Mouse (Mus musculus) spleen, adult 12 weeks (tissue): ENCODE results near the gene Cat.

Source experiments
- DNase-seq: peaks from one replicate; pipeline ENCODE4 v3.0.0; 2022; ENCODE audit warnings: low spot score

Cat gene

GRCm38 (mm10) chr2:103477456-103477855, 7.5 kb downstream of the Cat start:
- no peak for DNase-seq

DNA sequence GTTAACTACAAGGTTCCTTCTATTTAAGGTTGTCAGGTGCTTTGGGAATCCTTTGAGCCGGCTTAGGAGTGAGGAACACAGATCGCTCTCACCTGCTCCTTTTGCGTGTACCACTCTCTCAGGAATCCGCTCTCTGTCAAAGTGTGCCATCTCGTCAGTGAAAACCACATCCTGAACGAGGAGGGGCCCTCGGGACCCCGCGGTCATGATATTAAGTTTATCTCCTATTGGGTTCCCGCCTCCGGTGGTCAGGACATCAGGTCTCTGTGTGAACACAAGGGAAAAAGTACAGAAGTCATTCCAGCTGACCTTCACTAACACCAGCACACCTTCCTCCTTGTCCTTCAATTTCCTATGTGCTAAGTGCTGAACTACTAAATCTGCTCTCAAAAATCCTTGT, 8.3 kb downstream of the Cat start:
- DNase-seq: no peak

DNA sequence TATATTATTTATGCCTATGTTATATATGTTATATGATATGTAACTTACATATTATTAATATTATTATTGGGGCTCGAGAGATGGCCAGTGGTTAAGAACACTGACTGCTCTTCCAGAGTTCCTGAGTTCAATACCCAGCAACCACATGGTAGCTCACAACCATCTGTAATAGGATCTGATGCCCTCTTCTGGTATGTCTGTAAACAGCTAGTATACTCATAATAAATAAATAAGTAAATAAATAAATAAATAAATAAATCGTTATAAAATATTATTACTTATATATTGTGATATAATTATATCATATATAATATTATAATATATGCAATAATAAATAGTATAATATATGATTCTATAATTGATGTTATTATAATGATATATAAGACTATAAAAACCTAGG, 8.8 kb downstream of the Cat start:
- DNase-seq: no peak

DNA sequence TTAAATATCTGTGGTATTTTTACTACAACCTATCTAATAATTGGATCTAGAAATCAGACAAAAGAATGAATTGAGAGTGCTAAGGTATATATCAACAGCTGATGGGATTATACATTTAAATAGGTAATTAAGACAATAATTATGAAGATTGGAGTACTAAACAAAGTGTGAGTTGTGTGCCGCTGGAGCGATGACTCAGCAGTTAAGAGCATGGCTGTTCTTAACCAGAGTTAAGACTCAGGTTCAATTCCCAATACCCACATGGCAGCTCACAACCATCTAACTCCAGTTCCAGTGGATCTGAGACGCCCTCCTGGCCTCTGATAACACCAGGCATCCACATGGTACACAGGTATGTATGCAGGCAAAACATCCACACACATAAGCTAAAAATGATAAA, 11.6 kb downstream of the Cat start:
- DNase-seq: no peak

DNA sequence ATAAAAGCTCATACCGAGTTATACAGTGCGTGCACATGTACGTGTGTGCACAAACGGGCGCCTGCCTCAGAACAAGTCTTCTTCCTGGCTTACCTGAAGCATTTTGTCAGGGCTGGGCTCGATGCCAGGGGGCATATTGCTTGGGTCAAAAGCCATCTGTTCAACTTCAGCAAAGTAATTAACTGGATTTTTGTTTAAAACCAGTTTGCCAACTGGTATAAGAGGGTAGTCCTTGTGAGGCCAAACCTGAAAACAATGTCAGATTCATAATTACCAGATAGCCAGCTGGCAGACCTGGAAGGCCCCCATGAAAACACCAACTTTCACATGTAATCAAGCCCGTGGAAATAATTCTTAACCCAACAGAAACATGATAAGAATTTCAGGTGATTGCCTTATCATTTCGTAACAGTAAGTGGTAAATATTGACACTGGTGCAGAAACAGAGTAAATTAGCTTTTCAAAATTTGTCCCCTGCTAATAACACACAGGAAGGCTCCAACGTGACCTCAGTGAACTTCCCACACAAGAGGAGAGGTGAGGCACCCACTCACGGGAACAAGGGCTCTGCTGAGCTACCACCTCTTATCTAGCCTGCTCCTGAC, 17.9 kb downstream of the Cat start:
- DNase-seq: no peak

DNA sequence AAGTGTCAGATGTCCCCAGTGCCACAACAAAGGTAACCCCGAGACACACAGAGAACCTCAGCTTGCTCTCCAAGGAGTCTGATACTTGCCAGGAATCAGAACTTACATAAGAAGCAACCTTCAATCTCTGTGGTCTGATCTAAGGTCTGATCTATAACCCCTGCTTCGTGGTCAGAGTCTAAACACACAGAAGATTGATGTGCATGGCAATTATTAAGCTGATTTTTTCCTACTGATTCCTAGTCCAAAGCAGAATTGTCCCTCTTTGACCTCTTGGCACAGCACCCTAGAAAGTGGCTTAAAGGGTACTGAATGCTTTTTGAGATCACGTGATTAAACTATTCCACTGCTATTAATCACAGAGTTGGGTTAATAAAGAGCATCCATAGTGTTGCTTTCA, 18.7 kb downstream of the Cat start:
- DNase-seq: no peak

DNA sequence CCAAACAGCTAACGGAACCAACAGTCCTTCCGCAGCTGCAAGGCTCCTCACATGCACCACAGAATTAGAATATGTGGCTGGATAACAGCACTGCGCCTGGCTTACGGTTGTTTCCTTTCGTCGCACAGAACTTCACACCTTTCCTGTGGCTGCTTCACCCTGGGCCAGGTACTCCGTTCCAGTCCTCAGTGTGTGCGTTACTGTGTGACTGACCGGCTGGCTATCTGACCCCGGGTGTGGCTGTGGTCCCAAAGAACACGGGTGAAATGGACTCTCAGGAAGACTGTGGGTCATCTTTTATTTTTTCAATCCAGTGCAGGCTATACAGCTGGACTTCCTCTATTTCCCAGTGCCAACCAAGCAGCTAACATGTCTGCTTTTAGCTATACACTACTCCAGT, 19.5 kb downstream of the Cat start:
- DNase-seq: no peak

DNA sequence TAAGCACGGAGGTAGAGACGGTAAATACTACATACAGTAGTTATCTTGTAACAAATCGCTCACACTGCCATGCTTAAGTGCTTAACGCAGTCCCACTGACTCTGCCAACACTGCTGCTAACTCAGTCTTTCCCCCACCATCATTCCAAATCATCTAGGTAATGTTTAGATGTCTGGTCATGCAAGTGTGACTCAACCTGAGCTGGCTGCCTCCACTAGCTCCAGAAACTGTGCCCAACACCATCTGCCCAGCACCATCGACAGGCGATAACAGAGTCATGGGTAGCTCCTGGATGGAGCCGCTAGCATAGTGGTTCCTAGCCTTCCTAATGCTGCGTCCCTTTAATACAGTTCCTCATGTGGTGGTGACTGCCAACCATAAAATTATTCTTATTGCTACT, 20.4 kb downstream of the Cat start:
- DNase-seq: no peak

DNA sequence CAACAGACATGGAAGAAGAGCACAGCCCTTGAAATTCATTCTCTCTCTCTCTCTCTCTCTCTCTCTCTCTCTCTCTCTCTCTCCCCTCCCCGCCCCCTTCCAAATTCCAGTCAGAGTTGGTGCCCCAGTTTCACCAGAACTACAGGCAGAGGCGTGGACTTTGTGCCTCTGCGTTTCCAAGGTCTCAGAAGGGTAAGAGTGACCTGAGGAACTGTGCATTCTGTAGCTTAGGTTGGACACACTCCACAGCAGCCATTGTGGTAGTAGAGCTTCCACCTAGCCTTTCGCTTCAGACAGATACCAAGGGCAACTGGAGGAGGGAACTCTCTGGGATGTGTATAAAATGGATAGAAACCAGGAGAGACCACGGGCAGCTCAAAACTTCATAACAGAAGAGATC, 22.2 kb downstream of the Cat start:
- no peak for DNase-seq

- DNase-seq: no peak
Observed at GRCm38 (mm10) chr2:103461743-103462142, 23.2 kb downstream of the Cat start.

- DNase-seq: no peak
Observed at GRCm38 (mm10) chr2:103461210-103461609, 23.8 kb downstream of the Cat start.

DNA sequence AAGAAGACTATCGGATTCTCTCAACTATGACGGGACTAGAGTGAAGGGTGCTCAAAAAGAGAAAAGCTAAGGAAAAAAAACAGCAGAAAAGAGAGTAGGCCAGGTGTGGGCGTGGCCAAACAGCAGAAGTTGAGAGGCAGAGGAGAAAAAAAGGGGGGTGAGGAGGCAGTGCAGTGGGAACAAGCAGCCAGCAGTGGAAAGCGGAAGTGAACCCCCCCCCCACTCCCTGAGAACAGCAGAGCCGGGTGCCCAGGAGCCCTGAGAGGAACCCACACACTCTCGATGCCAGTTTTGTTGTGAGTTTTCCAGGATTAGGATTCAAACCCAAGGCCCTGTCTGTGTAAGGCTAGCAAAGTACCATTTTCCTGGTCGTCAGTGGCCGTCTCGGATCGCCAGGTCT, 25.9 kb downstream of the Cat start:
- no peak for DNase-seq

GRCm38 (mm10) chr2:103457628-103458027, 27.3 kb downstream of the Cat start:
- no peak for DNase-seq

DNA sequence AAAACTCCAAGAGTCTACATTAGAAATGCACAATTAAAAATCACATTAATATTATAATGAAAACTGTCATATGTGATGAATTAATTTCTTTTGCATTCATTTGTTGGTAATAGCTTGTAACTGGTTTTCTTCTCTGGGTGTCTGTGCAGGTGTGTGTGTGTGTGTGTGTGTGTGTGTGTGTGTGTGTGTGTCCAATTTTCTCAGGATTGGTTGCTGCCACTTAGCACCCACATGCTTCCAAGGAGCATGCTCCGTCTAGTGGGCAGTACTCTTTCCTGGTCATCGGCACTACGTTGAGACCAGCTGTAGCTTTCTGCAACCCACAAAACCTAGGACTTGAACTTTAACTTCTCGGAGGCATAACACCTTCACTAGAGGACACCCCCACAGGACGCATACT, 27.9 kb downstream of the Cat start:
- DNase-seq: no peak

DNA sequence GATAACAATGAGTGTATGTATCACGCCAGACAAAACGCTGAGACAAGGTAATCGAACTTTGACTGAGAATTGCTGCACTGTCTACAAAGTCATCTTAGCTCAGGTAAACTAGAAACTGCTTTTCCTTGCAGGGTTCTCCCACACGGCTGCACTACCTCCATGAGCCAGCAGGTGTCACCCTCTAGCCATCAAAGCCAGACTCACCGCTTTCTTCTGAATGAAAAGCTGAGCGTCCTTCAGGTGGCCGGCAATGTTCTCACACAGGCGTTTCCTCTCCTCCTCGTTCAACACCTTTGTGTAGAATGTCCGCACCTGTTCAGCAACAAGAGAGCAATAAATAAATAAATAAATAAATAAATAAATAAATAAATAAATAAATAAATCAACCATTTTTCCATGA, 28.3 kb downstream of the Cat start:
- peak; percentile 71 for DNase-seq

- DNase-seq: no peak
Observed at GRCm38 (mm10) chr2:103455748-103456147, 29.2 kb downstream of the Cat start.

- DNase-seq: no peak
Observed at GRCm38 (mm10) chr2:103452550-103452949, 32.4 kb downstream of the Cat start.

DNA sequence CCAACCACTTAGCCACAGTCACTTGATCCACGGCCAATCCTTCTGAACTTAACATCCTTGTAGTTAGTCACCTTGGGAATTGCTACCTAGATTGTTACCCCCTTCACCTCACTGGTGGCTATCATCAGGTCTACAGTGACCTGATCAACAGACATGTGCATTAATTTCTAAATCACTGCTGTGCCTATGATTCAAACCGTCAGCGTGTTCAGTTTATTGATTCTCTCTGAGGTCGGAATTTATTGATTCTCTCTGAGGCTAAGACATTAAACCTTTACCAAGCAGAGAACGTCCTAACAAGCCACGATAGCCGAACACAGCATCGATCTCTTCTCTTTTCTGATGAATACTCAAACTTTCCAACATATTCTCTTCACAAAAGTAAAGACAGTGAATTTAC, 34.7 kb downstream of the Cat start:
- no peak for DNase-seq

- DNase-seq: no peak
Observed at GRCm38 (mm10) chr2:103449813-103450212, 35.1 kb downstream of the Cat start.

DNA sequence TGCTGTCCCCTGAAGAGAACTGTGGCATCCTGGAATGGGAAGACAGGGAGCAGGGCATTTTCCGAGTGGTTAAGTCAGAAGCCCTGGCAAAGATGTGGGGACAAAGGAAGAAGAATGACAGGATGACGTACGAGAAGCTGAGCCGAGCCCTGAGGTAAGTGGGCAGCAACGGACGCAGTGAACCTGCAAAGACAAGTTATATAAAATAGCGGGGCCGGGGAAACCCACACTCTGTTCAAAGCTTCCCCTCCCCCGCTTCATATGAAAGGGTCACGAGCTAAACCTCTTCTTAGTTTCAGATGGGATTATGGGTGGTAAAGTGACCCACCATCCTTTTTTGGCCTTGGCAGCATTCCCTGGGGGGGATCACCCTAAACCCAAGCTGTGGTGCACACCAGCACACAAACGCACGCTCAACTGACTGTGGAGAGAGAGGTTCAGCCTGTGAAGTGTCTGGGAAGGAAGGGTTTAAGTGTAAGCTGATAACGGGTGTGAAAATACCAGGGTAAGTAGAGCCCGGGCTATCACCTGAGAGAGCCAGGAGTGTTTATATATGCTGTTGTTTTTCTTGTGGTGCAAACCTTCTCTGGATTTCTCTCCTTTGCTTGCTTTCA, 35.9 kb downstream of the Cat start:
- DNase-seq: no peak

DNA sequence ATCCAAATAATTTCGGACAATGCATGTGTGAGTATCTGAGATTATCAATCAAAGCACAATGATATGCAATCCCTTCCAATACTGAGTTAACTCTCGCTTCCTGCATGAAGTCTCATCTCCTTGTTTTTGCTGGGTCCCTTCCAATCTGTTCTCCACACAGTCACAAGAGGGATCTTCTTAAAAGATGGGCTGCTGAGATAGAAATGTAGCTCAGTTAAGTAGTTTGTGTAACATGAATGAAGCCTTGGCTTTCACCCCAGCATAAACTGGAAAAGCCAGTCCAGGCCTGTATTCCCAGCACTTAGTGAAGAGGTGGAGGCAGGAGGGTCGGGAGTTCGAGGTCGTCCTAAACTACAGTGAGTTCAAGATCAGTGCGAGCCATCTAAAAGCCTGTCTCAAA, 38.6 kb downstream of the Cat start:
- no peak for DNase-seq

DNA sequence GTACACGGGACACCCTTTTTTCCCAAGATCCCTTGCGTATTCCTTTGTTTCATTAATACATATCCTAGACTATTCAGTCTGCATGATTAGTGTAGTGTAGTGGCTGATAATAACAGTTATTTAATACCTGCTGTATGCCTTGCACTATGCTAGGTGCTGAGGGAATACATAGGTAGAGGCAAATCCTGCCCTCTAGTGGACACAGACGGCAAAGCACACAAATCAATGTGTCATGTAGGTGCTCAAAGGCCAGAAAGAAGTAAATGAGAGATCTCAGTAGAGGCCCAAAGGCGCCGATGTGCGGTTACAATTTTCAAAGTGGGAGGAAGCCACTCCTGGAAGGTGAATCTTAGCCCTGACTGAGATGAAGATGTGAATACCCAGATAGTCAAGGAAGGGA, 39.2 kb downstream of the Cat start:
- DNase-seq: peak; percentile 27

- peak; percentile 25 for DNase-seq
Observed at GRCm38 (mm10) chr2:103439710-103440109, 45.2 kb downstream of the Cat start.

- no peak for DNase-seq
Observed at GRCm38 (mm10) chr2:103439071-103439622, 45.8 kb downstream of the Cat start.
